Mouse (Mus musculus) midbrain, embryonic 15.5 days (tissue): ENCODE results near the gene Krt18. TPM values are rescaled to one million over a fixed set of nuclear protein-coding genes. Genes with fewer than 3 reads are reported as not detected.
A peak's percentile ranks its signal among the peaks of the same experiment; 100 is the strongest.

Experiments
- ATAC-seq: fragments of 200-750 bp; cut with Nextera tagmentation; replicated peaks from 2 replicates; pipeline ENCODE4 v1.8.0; 2017; ENCODE audit warnings: moderate TSS enrichment
- H3K27ac ChIP-seq: fragments of 300-500 bp; sonication (generic); 2 replicates; pipeline ENCODE4 v1.5.1; 2015; ENCODE audit warnings: mild to moderate bottlenecking, inconsistent platforms
- H3K27me3 ChIP-seq: fragments of 300-500 bp; sonication (generic); replicated peaks from 2 replicates; pipeline ENCODE4 v1.6.1; 2015; ENCODE audit warnings: inconsistent platforms
- H3K36me3 ChIP-seq: fragments of 300-500 bp; sonication (generic); replicated peaks from 2 replicates; pipeline ENCODE4 v1.6.1; 2015; ENCODE audit warnings: inconsistent platforms
- H3K4me1 ChIP-seq: fragments of 300-500 bp; sonication (generic); 2 replicates; pipeline ENCODE4 v1.6.1; 2015; ENCODE audit warnings: inconsistent platforms
- H3K4me2 ChIP-seq: fragments of 300-500 bp; sonication (generic); 2 replicates; pipeline ENCODE4 v1.6.1; 2015; ENCODE audit warnings: inconsistent platforms, mild to moderate bottlenecking, moderate library complexity
- H3K4me3 ChIP-seq: fragments of 300-500 bp; sonication (generic); 2 replicates; pipeline ENCODE4 v1.5.1; 2015; ENCODE audit warnings: mild to moderate bottlenecking, inconsistent platforms
- H3K9ac ChIP-seq: fragments of 300-500 bp; sonication (generic); 2 replicates; pipeline ENCODE4 v1.6.1; 2015; ENCODE audit warnings: mild to moderate bottlenecking, inconsistent platforms
- H3K9me3 ChIP-seq: fragments of 300-500 bp; sonication (generic); 2 replicates; pipeline ENCODE4 v1.6.1; 2016; ENCODE audit warnings: inconsistent platforms
- WGBS: fragments of 180-500 bp; shearing (Covaris S2); methylation state at CpG from one replicate; pipeline ENCODE4 v1.1.7; 2015; ENCODE audit warnings: mixed read lengths; 5-methylcytosine and 5-hydroxymethylcytosine counted together
- polyA plus RNA-seq: library from polyadenylated mRNA; unstranded; fragments of >200 nt; fragmentation: Nextera tagmentation; extraction: Ambion mirVana; gene quantifications from 2 replicates; pipeline ENCODE4 v1.2.1, GENCODE M21; 2015

Krt18 gene
- polyA plus RNA-seq, 1 experiment from 2014 or later: 4.4 TPM

GRCm38 (mm10) chr15:101999676-102000335, 28.2 kb upstream of the Krt18 start:
- no peak overlapping the region for H3K4me2 ChIP-seq
- no peaks in the 10 kb centered on the region for H3K9me3 ChIP-seq
- H3K4me1 ChIP-seq: peaks cover 8% of the 10 kb centered on the region
- H3K36me3 ChIP-seq: no peaks in the 10 kb centered on the region
- no peak overlapping the region for H3K4me3 ChIP-seq
- no peak overlapping the region for H3K27ac ChIP-seq
- ATAC-seq: no peak
- H3K9ac ChIP-seq: no peak overlapping the region
- peaks cover 43% of the 10 kb centered on the region for H3K27me3 ChIP-seq
- WGBS: 87% methylated on average over 11 of the region's 11 CpGs

GRCm38 (mm10) chr15:102002646-102003488, 25.1 kb upstream of the Krt18 start:
- Histone ChIP-seq H3K4me2 (peak overlapping the region; percentile 45), H3K9ac (no peak overlapping the region), H3K9me3 (no peaks in the 10 kb centered on the region), H3K4me1 (peaks cover 8% of the 10 kb centered on the region), H3K27ac (no peak overlapping the region), H3K36me3 (no peaks in the 10 kb centered on the region), H3K4me3 (peak overlapping the region; percentile 12; the same call in 1 of the 2 replicates), H3K27me3 (peaks cover 64% of the 10 kb centered on the region)
- WGBS: 4% methylated on average over 34 of the region's 34 CpGs
- ATAC-seq: no peak

- peaks cover 8% of the 10 kb centered on the region for H3K4me1 ChIP-seq
- H3K36me3 ChIP-seq: no peaks in the 10 kb centered on the region
- H3K27me3 ChIP-seq: peaks cover 64% of the 10 kb centered on the region
- ATAC-seq: no peak
- 16% methylated on average over 12 of the region's 12 CpGs for WGBS
- no peak overlapping the region for H3K27ac ChIP-seq
- peak overlapping the region; percentile 12; the same call in 1 of the 2 replicates for H3K4me3 ChIP-seq
- H3K4me2 ChIP-seq: peak overlapping the region; percentile 45; the same call in 1 of the 2 replicates
- H3K9ac ChIP-seq: no peak overlapping the region
- H3K9me3 ChIP-seq: no peaks in the 10 kb centered on the region
These were observed 24.5 kb upstream of the Krt18 start for GRCm38 (mm10) chr15:102003516-102003915.

GRCm38 (mm10) chr15:102004189-102004588, 23.8 kb upstream of the Krt18 start, which contains the start of gene Krt8:
Gene Krt8, minus strand, starts transcription at chr15:102004482.
- H3K27me3 ChIP-seq: peaks cover 64% of the 10 kb centered on the region

GRCm38 (mm10) chr15:102005290-102005689, 22.7 kb upstream of the Krt18 start:
- H3K9ac ChIP-seq: no peak overlapping the region
- peaks cover 62% of the 10 kb centered on the region for H3K27me3 ChIP-seq
- no peak overlapping the region for H3K27ac ChIP-seq
- H3K4me1 ChIP-seq: peaks cover 8% of the 10 kb centered on the region
- ATAC-seq: no peak
- H3K4me2 ChIP-seq: no peak overlapping the region
- H3K4me3 ChIP-seq: no peak overlapping the region
- H3K9me3 ChIP-seq: no peaks in the 10 kb centered on the region
- 35% methylated on average over 4 of the region's 4 CpGs for WGBS
- no peaks in the 10 kb centered on the region for H3K36me3 ChIP-seq

More at GRCm38 (mm10) chr15:102004189-102004588, 23.8 kb upstream of the Krt18 start, which contains the start of gene Krt8:
- H3K4me2 ChIP-seq: peak within 1 kb of the TSS; percentile 45
- H3K9ac ChIP-seq: no peak within 1 kb of the TSS
- 19% methylated on average over 11 of the region's 11 CpGs for WGBS
- H3K36me3 ChIP-seq: no peaks in the 10 kb centered on the region
- peak within 1 kb of the TSS; percentile 12; the same call in 1 of the 2 replicates for H3K4me3 ChIP-seq
- no peaks in the 10 kb centered on the region for H3K9me3 ChIP-seq
- no peak for ATAC-seq
- no peak within 1 kb of the TSS for H3K27ac ChIP-seq
- H3K4me1 ChIP-seq: peaks cover 8% of the 10 kb centered on the region

GRCm38 (mm10) chr15:102006317-102006716, 21.7 kb upstream of the Krt18 start:
- H3K36me3 ChIP-seq: no peaks in the 10 kb centered on the region
- H3K4me2 ChIP-seq: no peak overlapping the region
- H3K4me3 ChIP-seq: no peak overlapping the region
- no peak overlapping the region for H3K9ac ChIP-seq
- H3K4me1 ChIP-seq: peaks cover 8% of the 10 kb centered on the region
- H3K27ac ChIP-seq: no peak overlapping the region
- peaks cover 52% of the 10 kb centered on the region for H3K27me3 ChIP-seq
- 45% methylated on average over 11 of the region's 11 CpGs for WGBS
- ATAC-seq: no peak
- no peaks in the 10 kb centered on the region for H3K9me3 ChIP-seq

GRCm38 (mm10) chr15:102007097-102008069, 20.6 kb upstream of the Krt18 start:
- Histone ChIP-seq H3K9ac (no peak overlapping the region), H3K4me3 (no peak overlapping the region), H3K4me2 (no peak overlapping the region), H3K36me3 (no peaks in the 10 kb centered on the region), H3K27me3 (peaks cover 45% of the 10 kb centered on the region), H3K4me1 (peaks cover 8% of the 10 kb centered on the region), H3K9me3 (no peaks in the 10 kb centered on the region), H3K27ac (no peak overlapping the region)
- no peak for ATAC-seq
- WGBS: 45% methylated on average over 12 of the region's 12 CpGs

- Histone ChIP-seq H3K4me3 (no peak overlapping the region), H3K9ac (no peak overlapping the region), H3K27me3 (peaks cover 11% of the 10 kb centered on the region; the same call in 1 of the 2 replicates), H3K9me3 (no peaks in the 10 kb centered on the region), H3K27ac (no peak overlapping the region), H3K4me2 (no peak overlapping the region), H3K4me1 (peaks cover 5% of the 10 kb centered on the region; the same call in 1 of the 2 replicates), H3K36me3 (no peaks in the 10 kb centered on the region)
- no peak for ATAC-seq
- WGBS: 81% methylated on average over 3 of the region's 3 CpGs
These were observed 17.3 kb upstream of the Krt18 start for GRCm38 (mm10) chr15:102010569-102011245.

GRCm38 (mm10) chr15:102012260-102012765, 15.7 kb upstream of the Krt18 start:
- Histone ChIP-seq H3K4me3 (no peak overlapping the region), H3K27me3 (no peaks in the 10 kb centered on the region), H3K36me3 (no peaks in the 10 kb centered on the region), H3K9me3 (no peaks in the 10 kb centered on the region), H3K9ac (no peak overlapping the region), H3K4me1 (peaks cover 5% of the 10 kb centered on the region; the same call in 1 of the 2 replicates), H3K4me2 (no peak overlapping the region), H3K27ac (no peak overlapping the region)
- 55% methylated on average over 4 of the region's 4 CpGs for WGBS
- ATAC-seq: no peak

- no peak overlapping the region for H3K27ac ChIP-seq
- H3K27me3 ChIP-seq: no peaks in the 10 kb centered on the region
- no peaks in the 10 kb centered on the region for H3K9me3 ChIP-seq
- H3K4me2 ChIP-seq: no peak overlapping the region
- H3K4me1 ChIP-seq: peaks cover 5% of the 10 kb centered on the region; the same call in 1 of the 2 replicates
- H3K9ac ChIP-seq: no peak overlapping the region
- 46% methylated on average over 3 of the region's 3 CpGs for WGBS
- 0 out of 2 replicates have a peak, but pooled peaks have one; percentile 39 for ATAC-seq
- no peak overlapping the region for H3K4me3 ChIP-seq
- H3K36me3 ChIP-seq: no peaks in the 10 kb centered on the region
These were observed 14.3 kb upstream of the Krt18 start for GRCm38 (mm10) chr15:102013651-102014050.

- Histone ChIP-seq H3K27ac (no peak overlapping the region), H3K27me3 (no peaks in the 10 kb centered on the region), H3K9me3 (no peaks in the 10 kb centered on the region), H3K4me2 (no peak overlapping the region), H3K36me3 (no peaks in the 10 kb centered on the region), H3K9ac (no peak overlapping the region), H3K4me3 (no peak overlapping the region), H3K4me1 (peaks cover 5% of the 10 kb centered on the region; the same call in 1 of the 2 replicates)
- WGBS: 68% methylated on average over 3 of the region's 4 CpGs
- no peak for ATAC-seq
These were observed 13.1 kb upstream of the Krt18 start for GRCm38 (mm10) chr15:102014848-102015247.
